Mouse (Mus musculus): ENCODE results near the gene Dtnb. TPM values are rescaled to one million over a fixed set of nuclear protein-coding genes. Genes with fewer than 3 reads are reported as not detected.

Dtnb gene
- polyA plus RNA-seq, 1 experiment from 2014 or later, result 49.6 TPM

DNA sequence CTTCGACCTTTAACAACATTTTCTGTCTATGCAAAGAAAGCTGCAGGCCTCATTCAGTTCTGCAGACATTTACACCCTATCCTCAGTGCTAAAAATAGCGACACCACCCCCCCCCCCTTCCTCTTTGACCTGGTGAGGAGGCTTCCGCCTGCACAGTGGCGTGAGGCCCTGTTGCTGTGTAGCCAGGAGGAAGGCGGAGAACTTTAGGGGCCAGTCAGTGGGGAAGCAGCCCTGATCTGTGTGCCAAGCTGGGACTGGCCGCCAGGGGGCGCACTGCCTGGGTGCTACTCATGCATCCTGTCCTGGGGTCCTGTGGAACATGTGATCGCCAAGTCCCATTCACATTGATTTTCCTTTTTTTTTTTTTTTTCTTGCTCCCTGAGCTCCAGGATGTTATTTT is 209.3 kb downstream of the Dtnb start:
- H3K4me3 ChIP-seq, result no peak overlapping the region
- peaks cover 36% of the 10 kb centered on the region for H3K4me1 ChIP-seq
- peak overlapping the region; percentile 84 for H3K27ac ChIP-seq
- H3K9ac ChIP-seq, result 0 out of 2 replicates have a peak overlapping the region, but pooled peaks have one; percentile 36
- no peaks in the 10 kb centered on the region for H3K9me3 ChIP-seq
- peaks cover under 1% of the 10 kb centered on the region; the same call in 1 of the 2 replicates for H3K36me3 ChIP-seq
- WGBS, result 7% methylated on average over 8 of the region's 8 CpGs
- H3K4me2 ChIP-seq, result peak overlapping the region; percentile 24
- no peaks in the 10 kb centered on the region for H3K27me3 ChIP-seq
- peak; percentile 74; the same call in 1 of the 2 replicates for ATAC-seq (ENCODE audit: insufficient number of reproducible peaks, insufficient read depth, low FRiP score, low TSS enrichment, low read depth)

DNA sequence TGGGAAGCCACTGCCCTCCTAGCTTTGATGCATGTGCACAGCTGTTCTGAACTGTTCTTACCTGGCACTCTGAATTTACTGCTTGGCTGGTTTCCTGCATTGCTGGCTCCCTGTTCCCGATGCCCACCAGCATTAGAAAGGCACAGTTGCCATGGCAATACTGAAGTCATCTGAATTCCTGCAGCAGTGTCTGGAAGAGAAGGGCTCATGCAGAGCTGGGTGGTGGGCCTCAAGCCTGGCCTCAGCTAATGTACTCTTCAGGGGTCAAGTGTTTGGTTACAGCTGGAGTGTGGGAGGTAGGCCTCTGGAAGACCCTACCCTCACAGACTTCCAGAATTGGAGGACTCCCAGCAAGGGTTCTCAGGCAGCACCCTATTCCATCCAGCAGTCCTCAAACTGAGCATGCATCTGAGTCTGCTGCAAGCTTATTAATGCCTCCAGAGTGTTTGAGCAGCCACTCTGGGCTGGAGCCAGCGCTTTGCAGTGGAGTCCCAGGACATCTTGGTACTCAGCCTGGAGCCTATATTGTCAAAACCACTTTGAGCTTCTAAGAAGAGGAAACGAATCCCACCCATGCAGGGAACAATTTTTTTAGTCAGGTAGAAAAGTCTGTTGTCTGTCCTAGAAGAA is 211.1 kb downstream of the Dtnb start:
- Histone ChIP-seq H3K27ac (no peak overlapping the region), H3K4me2 (no peak overlapping the region), H3K36me3 (no peaks in the 10 kb centered on the region), H3K27me3 (no peaks in the 10 kb centered on the region), H3K4me1 (peaks cover 53% of the 10 kb centered on the region), H3K9ac (no peak overlapping the region), H3K9me3 (no peaks in the 10 kb centered on the region), H3K4me3 (no peak overlapping the region)
- ATAC-seq (ENCODE audit: insufficient number of reproducible peaks, insufficient read depth, low FRiP score, low TSS enrichment, low read depth), result no peak
- WGBS, result 48% methylated on average over 3 of the region's 3 CpGs

DNA sequence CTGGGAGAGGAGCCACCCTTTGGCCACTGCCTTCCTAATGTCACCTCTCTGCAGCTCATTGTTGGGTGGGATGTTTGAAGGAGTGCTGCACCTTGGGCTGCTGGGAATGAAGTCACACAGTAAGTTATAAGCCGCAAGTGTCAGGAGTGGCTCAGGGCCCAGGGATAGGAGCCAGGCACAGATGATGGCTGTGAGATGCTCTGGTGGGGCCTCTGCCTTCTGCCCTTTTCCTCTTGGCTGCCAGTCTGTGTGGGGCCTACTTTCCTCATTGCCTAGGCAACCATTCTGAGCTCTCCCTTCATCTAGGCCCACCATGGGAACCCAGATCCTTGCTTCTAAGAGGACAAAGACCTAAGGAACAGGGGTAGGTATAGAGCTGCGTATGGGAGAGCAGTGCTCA is 212.1 kb downstream of the Dtnb start:
- WGBS, result 92% methylated on average over 2 of the region's 2 CpGs
- H3K27ac ChIP-seq, result no peak overlapping the region
- H3K4me3 ChIP-seq, result no peak overlapping the region
- peaks cover 60% of the 10 kb centered on the region for H3K4me1 ChIP-seq
- no peak for ATAC-seq (ENCODE audit: insufficient number of reproducible peaks, insufficient read depth, low FRiP score, low TSS enrichment, low read depth)
- H3K9me3 ChIP-seq, result no peaks in the 10 kb centered on the region
- no peak overlapping the region for H3K9ac ChIP-seq
- no peaks in the 10 kb centered on the region for H3K36me3 ChIP-seq
- H3K27me3 ChIP-seq, result no peaks in the 10 kb centered on the region
- H3K4me2 ChIP-seq, result no peak overlapping the region

DNA sequence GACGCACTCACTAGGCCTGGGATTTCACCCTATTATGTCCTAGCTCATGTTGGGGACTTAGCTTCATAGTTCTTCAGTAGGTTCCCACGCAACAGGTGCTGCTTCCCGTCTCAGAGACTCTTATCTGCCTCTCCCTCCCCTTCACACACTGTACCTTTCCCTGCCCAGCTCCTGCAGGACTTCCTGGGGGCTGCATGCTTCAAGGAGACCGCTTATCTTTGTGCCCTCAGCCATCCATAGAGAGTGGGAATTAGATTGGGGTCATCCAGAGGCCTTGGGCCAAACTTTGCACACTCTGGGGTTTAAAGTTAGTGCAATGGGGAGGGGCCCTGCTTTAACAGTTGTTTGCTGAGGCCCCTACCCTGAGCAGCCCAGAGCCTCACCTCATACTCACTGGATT is 212.5 kb downstream of the Dtnb start:
- Histone ChIP-seq H3K4me1 (peaks cover 63% of the 10 kb centered on the region), H3K27me3 (no peaks in the 10 kb centered on the region), H3K9me3 (no peaks in the 10 kb centered on the region), H3K27ac (no peak overlapping the region), H3K9ac (no peak overlapping the region), H3K4me2 (no peak overlapping the region), H3K4me3 (no peak overlapping the region), H3K36me3 (no peaks in the 10 kb centered on the region)
- WGBS, result 81% methylated on average over 4 of the region's 4 CpGs
- ATAC-seq (ENCODE audit: insufficient number of reproducible peaks, insufficient read depth, low FRiP score, low TSS enrichment, low read depth), result no peak

DNA sequence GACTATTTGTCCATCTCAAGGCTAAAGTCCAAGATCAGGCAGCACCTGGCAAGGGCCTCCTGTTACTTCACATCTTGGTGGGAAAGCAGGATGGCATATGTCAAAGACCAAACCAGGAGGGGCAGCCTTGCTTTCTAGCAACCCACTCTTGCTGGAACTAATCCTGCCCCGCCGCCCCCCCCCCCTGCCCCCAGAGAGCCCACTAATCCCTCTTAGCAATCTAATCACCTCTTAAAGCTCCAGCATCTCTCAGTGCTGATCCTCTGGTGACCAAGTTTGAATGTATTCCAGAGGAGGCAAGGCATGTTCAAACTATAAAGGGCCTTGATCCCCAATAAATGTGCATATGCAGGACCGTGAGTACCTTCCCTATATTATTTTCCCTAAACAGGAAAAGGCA is 214.9 kb downstream of the Dtnb start:
- H3K4me2 ChIP-seq, result no peak overlapping the region
- no peak for ATAC-seq (ENCODE audit: insufficient number of reproducible peaks, insufficient read depth, low FRiP score, low TSS enrichment, low read depth)
- 28% methylated on average over 3 of the region's 3 CpGs for WGBS
- no peaks in the 10 kb centered on the region for H3K9me3 ChIP-seq
- H3K4me1 ChIP-seq, result peaks cover 41% of the 10 kb centered on the region
- no peaks in the 10 kb centered on the region for H3K27me3 ChIP-seq
- H3K4me3 ChIP-seq, result no peak overlapping the region
- peak overlapping the region; percentile 83; the same call in 1 of the 2 replicates for H3K27ac ChIP-seq
- H3K9ac ChIP-seq, result no peak overlapping the region
- H3K36me3 ChIP-seq, result no peaks in the 10 kb centered on the region

DNA sequence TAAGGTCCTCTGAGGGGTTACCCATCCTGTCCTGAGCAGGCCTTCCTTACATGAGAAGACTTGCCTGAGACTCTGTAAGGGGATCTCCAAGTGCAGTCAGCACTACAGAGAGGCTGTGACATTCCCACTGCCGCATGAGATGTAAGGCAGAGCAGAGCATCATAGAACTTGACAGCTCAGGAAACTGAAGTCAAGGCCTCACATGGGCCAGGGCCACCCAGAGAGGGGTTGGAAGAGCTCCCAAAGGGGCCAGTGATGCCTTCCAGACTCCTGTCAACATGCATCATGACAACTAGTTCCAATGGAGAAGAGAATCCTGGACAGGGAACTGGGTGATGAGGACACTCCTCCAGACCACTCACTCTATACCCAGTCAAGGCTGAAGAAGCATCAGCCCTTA is 215.4 kb downstream of the Dtnb start:
- Histone ChIP-seq H3K27ac (peak overlapping the region; percentile 83; the same call in 1 of the 2 replicates), H3K4me1 (peaks cover 40% of the 10 kb centered on the region), H3K4me3 (no peak overlapping the region), H3K4me2 (no peak overlapping the region), H3K9ac (no peak overlapping the region), H3K36me3 (no peaks in the 10 kb centered on the region), H3K27me3 (no peaks in the 10 kb centered on the region), H3K9me3 (no peaks in the 10 kb centered on the region)
- no peak for ATAC-seq (ENCODE audit: insufficient number of reproducible peaks, insufficient read depth, low FRiP score, low TSS enrichment, low read depth)
- 14% methylated on average over 1 of the region's 1 CpGs for whole genome bisulfite sequencing

DNA sequence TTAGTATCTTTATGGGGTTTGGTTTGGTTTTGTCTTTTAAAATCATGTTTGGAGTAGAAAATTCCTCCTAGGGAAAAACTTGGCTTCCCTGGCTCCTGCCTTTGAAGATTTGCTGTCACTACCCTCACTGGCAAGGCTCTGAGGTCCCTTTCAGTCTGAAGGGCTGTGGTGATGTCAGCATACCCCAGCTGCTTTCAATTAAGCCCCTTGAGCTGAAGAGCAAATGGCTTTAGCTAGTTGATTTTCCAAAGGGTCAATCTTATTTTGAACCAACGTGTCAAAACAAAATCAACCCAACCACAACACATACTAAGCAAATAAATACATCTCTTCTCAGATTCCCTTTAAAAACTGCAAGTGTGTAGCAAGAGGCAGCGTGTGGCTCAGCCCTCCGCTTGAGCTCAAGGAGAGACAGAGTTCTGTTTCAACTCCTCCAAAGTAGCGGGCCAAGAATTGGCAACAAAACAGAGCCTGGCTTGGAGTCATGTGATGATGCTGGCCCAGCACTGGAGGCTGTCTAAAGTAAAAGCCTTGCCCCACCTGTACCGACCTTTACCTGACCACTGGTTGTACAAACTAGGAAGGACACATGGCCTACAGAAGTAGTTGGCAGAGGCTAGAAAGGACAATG is 216.4 kb downstream of the Dtnb start:
- H3K9ac ChIP-seq, result no peak overlapping the region
- peaks cover 31% of the 10 kb centered on the region for H3K4me1 ChIP-seq
- H3K4me2 ChIP-seq, result peak overlapping the region; percentile 7; the same call in 1 of the 2 replicates
- peak overlapping the region; percentile 83 for H3K27ac ChIP-seq
- no peaks in the 10 kb centered on the region for H3K9me3 ChIP-seq
- no peaks in the 10 kb centered on the region for H3K36me3 ChIP-seq
- no peak overlapping the region for H3K4me3 ChIP-seq
- ATAC-seq (ENCODE audit: insufficient number of reproducible peaks, insufficient read depth, low FRiP score, low TSS enrichment, low read depth), result no peak
- H3K27me3 ChIP-seq, result no peaks in the 10 kb centered on the region
- 25% methylated on average over 5 of the region's 5 CpGs for WGBS

DNA sequence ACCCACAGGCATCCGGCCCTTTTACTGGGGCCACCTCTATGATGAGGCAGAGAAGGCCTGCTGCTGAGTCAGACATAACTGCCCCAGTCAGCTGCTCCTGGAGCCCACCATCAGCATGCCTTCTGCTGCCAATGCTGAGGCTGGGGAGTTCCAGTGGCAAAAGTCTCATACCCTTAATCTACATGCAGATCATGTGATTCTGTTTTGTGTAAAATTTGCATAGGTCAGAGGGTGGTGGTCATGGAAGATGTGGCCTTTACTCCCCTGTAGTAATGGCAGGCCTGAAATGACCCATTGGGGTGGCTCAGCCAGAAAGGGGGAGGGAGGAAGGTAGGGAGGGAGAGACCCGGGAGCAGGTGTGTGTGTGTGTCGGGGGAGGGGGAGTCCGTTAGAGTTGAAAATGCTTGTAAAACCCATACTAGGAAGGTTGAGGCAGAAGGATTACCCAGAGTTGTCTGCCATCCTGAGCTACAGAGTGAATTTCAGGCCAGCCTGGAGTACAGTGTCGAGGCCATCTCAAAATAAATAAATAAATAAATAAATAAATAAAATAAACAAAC is 217.5 kb downstream of the Dtnb start:
- Histone ChIP-seq H3K27ac (no peak overlapping the region), H3K9me3 (no peaks in the 10 kb centered on the region), H3K9ac (no peak overlapping the region), H3K36me3 (no peaks in the 10 kb centered on the region), H3K4me1 (peaks cover 31% of the 10 kb centered on the region), H3K4me2 (no peak overlapping the region), H3K27me3 (no peaks in the 10 kb centered on the region), H3K4me3 (no peak overlapping the region)
- no peak for ATAC-seq (ENCODE audit: insufficient number of reproducible peaks, insufficient read depth, low FRiP score, low TSS enrichment, low read depth)
- 66% methylated on average over 5 of the region's 5 CpGs for WGBS

DNA sequence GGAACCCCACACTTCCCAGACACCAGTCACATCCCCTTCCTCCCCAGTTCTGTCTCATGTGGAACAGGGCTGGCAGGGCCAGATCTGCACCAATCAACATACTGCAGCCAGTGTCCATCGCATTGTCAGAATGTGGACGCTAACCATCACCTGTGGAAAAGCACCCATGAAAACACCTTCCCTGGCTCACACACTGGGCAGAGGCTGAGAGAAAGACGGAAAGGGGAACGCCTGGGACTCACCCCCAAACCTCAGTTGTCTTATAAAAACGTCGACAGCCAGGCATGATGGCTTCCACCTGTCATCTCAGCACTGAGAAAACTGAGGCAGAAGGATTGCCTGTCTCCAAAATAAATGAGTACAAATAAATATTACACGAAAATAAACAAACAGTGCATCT is 219.1 kb downstream of the Dtnb start:
- H3K4me1 ChIP-seq, result peaks cover 31% of the 10 kb centered on the region
- 54% methylated on average over 7 of the region's 7 CpGs for WGBS
- no peaks in the 10 kb centered on the region for H3K27me3 ChIP-seq
- H3K4me2 ChIP-seq, result peak overlapping the region; percentile 68
- no peaks in the 10 kb centered on the region for H3K36me3 ChIP-seq
- no peaks in the 10 kb centered on the region for H3K9me3 ChIP-seq
- no peak overlapping the region for H3K9ac ChIP-seq
- no peak for ATAC-seq (ENCODE audit: insufficient number of reproducible peaks, insufficient read depth, low FRiP score, low TSS enrichment, low read depth)
- no peak overlapping the region; the same call in 1 of the 2 replicates for H3K4me3 ChIP-seq
- H3K27ac ChIP-seq, result no peak overlapping the region

DNA sequence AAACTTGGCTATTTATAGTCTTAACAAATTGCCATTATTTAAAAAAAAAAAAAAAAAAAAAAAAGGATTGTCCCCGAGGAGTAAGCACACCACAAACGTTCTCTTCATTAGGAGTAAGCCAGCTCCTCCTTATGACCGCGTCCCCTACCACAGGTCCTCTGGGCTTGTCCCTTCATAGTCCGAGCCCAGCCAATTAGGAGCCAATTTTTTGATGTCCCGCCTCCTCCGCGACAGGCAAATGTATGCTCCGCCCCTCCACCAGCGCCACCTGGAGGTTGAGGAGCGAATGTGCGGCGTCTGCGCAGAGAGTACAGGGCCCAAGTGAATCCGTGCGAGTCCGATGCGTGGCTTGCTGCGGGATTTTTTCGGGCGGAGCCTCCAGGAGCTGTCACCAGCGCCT is 219.6 kb downstream of the Dtnb start:
- under 1% methylated on average over 22 of the region's 22 CpGs for WGBS
- ATAC-seq (ENCODE audit: insufficient number of reproducible peaks, insufficient read depth, low FRiP score, low TSS enrichment, low read depth), result 0 out of 2 replicates have a peak, but pooled peaks have one; percentile 39
- Histone ChIP-seq H3K4me3 (peak overlapping the region; percentile 37), H3K27ac (no peak overlapping the region), H3K9ac (peak overlapping the region; percentile 63), H3K4me1 (peaks cover 29% of the 10 kb centered on the region), H3K4me2 (peak overlapping the region; percentile 68), H3K27me3 (no peaks in the 10 kb centered on the region), H3K9me3 (no peaks in the 10 kb centered on the region), H3K36me3 (no peaks in the 10 kb centered on the region)

DNA sequence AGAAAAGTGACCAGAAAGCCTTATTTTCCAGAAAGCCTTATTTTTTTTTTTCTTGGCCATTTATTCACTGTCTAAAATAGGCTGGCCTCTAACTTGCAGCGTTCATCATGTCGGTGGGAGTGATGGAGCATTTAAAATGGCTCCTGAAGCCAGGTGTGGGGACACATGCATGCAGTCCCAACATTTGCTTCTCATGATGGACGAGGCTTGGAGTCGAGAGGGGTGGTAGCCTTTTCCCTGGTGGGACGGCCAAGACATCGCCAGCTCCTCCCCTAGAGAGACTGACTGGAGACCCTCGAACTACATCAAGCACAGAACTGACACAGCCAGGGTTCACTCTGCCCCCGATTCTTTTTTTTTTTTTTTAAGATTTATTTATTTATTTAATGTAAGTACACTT is 220.1 kb downstream of the Dtnb start:
- H3K9ac ChIP-seq, result peak overlapping the region; percentile 63

DNA sequence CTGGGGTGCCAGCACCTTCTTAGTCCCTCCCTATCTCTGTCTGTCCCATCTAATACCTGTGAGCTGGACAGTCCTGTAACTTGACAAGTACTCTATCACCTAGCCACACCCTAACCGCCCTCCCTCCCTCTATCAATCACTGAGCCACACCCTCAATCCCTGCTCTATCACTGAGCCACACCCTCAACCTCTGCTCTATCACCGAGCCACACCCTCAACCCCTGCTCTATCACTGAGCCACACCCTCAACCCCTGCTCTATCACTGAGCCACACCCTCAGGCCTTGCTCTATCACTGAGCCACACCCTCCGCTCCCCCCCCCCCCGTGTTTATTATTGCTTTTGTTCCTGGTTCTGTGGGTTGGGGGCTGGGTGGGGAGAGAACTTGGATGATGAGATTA is 223.4 kb downstream of the Dtnb start:
- Histone ChIP-seq H3K4me1 (no peaks in the 10 kb centered on the region), H3K9me3 (no peaks in the 10 kb centered on the region), H3K27me3 (no peaks in the 10 kb centered on the region), H3K9ac (no peak overlapping the region), H3K27ac (no peak overlapping the region), H3K4me2 (no peak overlapping the region), H3K4me3 (no peak overlapping the region), H3K36me3 (no peaks in the 10 kb centered on the region)
- no peak for ATAC-seq (ENCODE audit: insufficient number of reproducible peaks, insufficient read depth, low FRiP score, low TSS enrichment, low read depth)
- 28% methylated on average over 4 of the region's 4 CpGs for WGBS

More for the DNA sequence above, 220.1 kb downstream of the Dtnb start:
- peak overlapping the region; percentile 68 for H3K4me2 ChIP-seq
- peak overlapping the region; percentile 37 for H3K4me3 ChIP-seq
- no peaks in the 10 kb centered on the region for H3K36me3 ChIP-seq
- no peaks in the 10 kb centered on the region for H3K9me3 ChIP-seq
- no peak overlapping the region for H3K27ac ChIP-seq
- no peaks in the 10 kb centered on the region for H3K27me3 ChIP-seq
- 18% methylated on average over 8 of the region's 8 CpGs for WGBS
- ATAC-seq (ENCODE audit: insufficient number of reproducible peaks, insufficient read depth, low FRiP score, low TSS enrichment, low read depth), result no peak
- H3K4me1 ChIP-seq, result peaks cover 24% of the 10 kb centered on the region
